Mouse (Mus musculus) central nervous system, embryonic 18 days (tissue): ENCODE data around the gene Crnkl1. TPM values are rescaled to one million over a fixed set of nuclear protein-coding genes. Genes with fewer than 3 reads are reported as not detected.

ENCODE experiments used
- polyA plus RNA-seq: library from polyadenylated mRNA; depleted of rRNA; stranded (reverse); fragments of >200 nt; gene quantifications from 2 replicates; pipeline ENCODE4 v1.2.3, GENCODE M21; 2012; rRNA removed

The Crnkl1 gene
- 14.2 and 15.1 TPM in 2 replicates for polyA plus RNA-seq

DNA sequence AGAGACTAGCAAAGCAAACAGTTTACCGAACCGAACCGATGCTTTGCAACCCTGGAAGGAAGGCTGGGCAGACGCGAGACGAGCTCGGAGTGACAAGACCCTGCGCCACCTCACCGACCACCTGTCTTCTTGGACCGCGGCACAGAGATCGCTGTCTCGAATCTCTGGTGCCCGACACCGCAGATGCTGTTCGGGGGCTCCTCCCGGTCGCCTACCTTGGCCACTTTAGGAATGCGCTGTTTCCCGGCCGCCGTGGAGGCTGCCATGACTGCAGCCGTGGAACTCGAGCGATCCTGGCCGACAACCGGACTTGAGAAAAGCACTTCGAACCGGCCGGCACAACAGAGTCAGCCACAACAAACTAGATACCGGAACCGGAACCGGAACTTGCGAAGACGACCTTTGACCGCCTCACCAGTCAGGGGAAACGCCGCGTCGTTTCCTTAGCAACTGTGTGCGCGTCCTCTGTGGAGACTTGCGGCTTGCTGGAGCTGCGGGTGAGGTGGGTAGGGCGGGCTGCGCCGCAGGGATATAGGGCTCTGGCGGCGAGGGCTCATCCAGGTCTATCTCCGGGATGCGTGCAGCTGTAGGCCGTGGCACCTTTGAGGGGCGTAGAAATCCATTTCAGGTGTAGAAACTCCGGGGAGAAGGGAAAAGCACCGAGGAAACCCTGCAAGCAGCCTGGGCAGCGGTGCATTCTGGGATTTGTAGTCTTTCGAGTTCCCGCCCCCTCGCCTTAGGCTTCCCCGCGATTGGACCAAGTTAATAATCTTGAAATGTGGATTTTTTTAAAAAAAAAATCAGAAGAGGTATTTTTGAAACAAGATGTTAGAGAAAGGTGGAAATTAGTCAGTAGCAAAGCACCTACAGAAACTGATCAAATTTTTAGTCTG lies at the start of gene Crnkl1, which contains the start of gene Cfap61:
Gene Crnkl1, minus strand, starts transcription at position 676 of the 893 bp plus-strand sequence.
Gene Cfap61, plus strand, starts transcription at position 446 of the 893 bp plus-strand sequence.

DNA sequence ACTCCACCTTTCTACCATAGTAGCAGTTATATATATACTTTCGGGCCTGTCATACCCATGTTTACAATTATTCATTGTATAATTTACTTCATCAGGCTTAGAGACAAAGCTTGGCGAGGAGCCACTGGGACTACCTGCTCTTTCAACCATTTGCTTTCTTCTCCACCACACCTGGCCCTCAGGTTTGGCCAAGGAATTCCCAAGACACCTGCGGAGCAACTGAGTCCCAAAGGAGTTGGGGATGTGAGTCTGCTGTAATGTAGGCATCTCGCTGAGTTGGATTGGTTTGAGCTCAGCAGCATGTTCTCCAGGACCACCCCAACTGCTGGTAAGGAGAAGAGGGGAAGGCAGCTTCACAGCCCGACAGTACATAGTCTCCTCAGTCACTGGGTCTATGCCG lies 33.0 kb downstream of the Crnkl1 start, which contains the start of gene Naa20:
Gene Naa20, plus strand, starts transcription at position 239 of the 400 bp plus-strand sequence.

Other genes with a start within 250 kb of the Crnkl1 start
- gene Naa20, start 32.9 kb downstream of the Crnkl1 start, polyA plus RNA-seq = 84.5 and 89.6 TPM in 2 replicates
- gene Cfap61, start 230 bp downstream of the Crnkl1 start, polyA plus RNA-seq = 2.2 and 2.4 TPM in 2 replicates